Mouse (Mus musculus) lung, postnatal 0 days (tissue): ENCODE results near the gene Psg19. TPM values are rescaled to one million over a fixed set of nuclear protein-coding genes. Genes with fewer than 3 reads are reported as not detected.

ENCODE experiments used
- ATAC-seq: fragments of 200-750 bp; cut with Nextera tagmentation; 2 replicates; pipeline ENCODE4 v1.8.0; 2017; ENCODE audit warnings: moderate library complexity
- DNase-seq: peaks from one replicate; pipeline ENCODE4 v3.0.0-alpha.2; 2016; ENCODE audit warnings: low spot score
- H3K27ac ChIP-seq: fragments of 300-500 bp; sonication (generic); 2 replicates; pipeline ENCODE4 v1.5.1; 2014; ENCODE audit warnings: antibody characterized with exemption, mild to moderate bottlenecking, low read length, mixed read lengths
- H3K27me3 ChIP-seq: fragments of 300-500 bp; sonication (generic); replicated peaks from 2 replicates; pipeline ENCODE4 v1.6.1; 2014; ENCODE audit warnings: low read length, mixed read lengths; ENCODE audit not compliant: insufficient read depth
- H3K36me3 ChIP-seq: fragments of 300-500 bp; sonication (generic); 2 replicates; pipeline ENCODE4 v1.6.1; 2014; ENCODE audit warnings: low read length, mixed read lengths; ENCODE audit not compliant: insufficient read depth
- H3K4me1 ChIP-seq: fragments of 300-500 bp; sonication (generic); 2 replicates; pipeline ENCODE4 v1.6.1; 2014; ENCODE audit warnings: antibody characterized with exemption, low read depth, low read length, mixed read lengths; ENCODE audit not compliant: insufficient read depth
- H3K4me2 ChIP-seq: fragments of 300-500 bp; sonication (generic); replicated peaks from 2 replicates; pipeline ENCODE4 v1.6.1; 2014; ENCODE audit warnings: low read depth, mild to moderate bottlenecking, low read length, moderate library complexity, mixed read lengths
- H3K4me3 ChIP-seq: fragments of 300-500 bp; sonication (generic); 2 replicates; pipeline ENCODE4 v1.5.1; 2014; ENCODE audit warnings: low read depth, low read length
- H3K9ac ChIP-seq: fragments of 300-500 bp; sonication (generic); replicated peaks from 2 replicates; pipeline ENCODE4 v1.6.1; 2014; ENCODE audit warnings: low read depth, mild to moderate bottlenecking
- H3K9me3 ChIP-seq: fragments of 300-500 bp; sonication (generic); 2 replicates; pipeline ENCODE4 v1.6.1; 2016; ENCODE audit warnings: low read length, mixed read lengths
- CTCF ChIP-seq: IDR thresholded peaks from 2 replicates; pipeline ENCODE4 v1.5.1; 2016; ENCODE audit warnings: antibody characterized with exemption, mild to moderate bottlenecking
- EP300 ChIP-seq: IDR thresholded peaks from 2 replicates; pipeline ENCODE4 v1.6.1; 2016; ENCODE audit warnings: antibody characterized with exemption, mild to moderate bottlenecking, control low read depth
- WGBS: fragments of 180-500 bp; shearing (Covaris S2); extraction: QIAGEN DNeasy Blood & Tissue Kit; methylation state at CpG from one replicate; pipeline ENCODE4 v1.1.7; 2014; 5-methylcytosine and 5-hydroxymethylcytosine counted together
- polyA plus RNA-seq: library from polyadenylated mRNA; unstranded; fragments of >200 nt; fragmentation: Nextera tagmentation; extraction: Ambion mirVana; gene quantifications from 2 replicates; pipeline ENCODE4 v1.2.1, GENCODE M21; 2015

The Psg19 gene
- polyA plus RNA-seq, 1 experiment from 2014 or later, result not detected

DNA sequence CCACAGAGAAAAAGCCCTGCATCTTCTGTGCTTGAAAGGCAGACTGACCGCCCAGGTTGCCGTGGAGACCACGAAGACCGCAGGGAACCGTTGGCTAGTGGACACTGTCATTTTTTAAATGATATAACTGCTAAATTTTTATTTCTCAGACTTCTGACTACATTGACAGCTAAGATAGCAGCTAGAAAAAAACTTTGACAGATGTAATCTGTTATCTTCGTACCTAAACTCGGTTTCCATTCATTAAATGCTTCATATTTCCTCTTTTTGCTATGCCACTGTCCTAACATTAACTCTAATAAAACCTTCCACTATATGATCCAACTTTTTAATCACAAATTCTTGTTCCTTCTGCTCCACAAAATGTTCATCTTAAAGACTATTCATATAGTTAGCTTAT lies 31.2 kb upstream of the Psg19 start:
- no peak for TF ChIP-seq EP300
- no peak for TF ChIP-seq CTCF
- no peak overlapping the region for H3K4me3 ChIP-seq
- no peaks in the 10 kb centered on the region for H3K27me3 ChIP-seq
- H3K4me2 ChIP-seq, result no peak overlapping the region
- no peak overlapping the region for H3K9ac ChIP-seq
- DNase-seq, result no peak
- no peaks in the 10 kb centered on the region for H3K4me1 ChIP-seq
- H3K36me3 ChIP-seq, result no peaks in the 10 kb centered on the region
- H3K27ac ChIP-seq, result no peak overlapping the region
- H3K9me3 ChIP-seq, result no peaks in the 10 kb centered on the region
- 83% methylated on average over 7 of the region's 7 CpGs for WGBS
- no peak for ATAC-seq

DNA sequence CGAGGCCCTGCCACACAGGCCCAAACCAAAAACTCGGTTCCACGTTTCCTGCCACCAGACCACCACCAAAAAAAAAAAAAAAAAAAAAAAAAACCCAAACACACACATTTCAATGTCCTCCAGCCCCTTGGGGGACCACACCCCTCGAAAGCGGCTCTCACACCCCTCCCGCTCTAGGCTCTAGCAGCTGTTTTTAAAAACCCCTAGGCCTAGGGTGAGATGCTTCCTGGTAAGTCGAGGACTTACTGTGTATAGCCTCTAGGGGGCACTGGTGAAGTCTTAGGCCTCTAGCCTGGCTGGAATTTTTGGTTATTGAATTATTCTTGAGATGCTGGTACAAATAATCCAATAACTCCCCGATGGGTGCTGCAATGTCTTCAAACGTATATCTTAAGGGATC lies 30.3 kb upstream of the Psg19 start:
- H3K4me2 ChIP-seq, result no peak overlapping the region
- H3K4me3 ChIP-seq, result no peak overlapping the region
- DNase-seq (peak; percentile 60), ATAC-seq (no peak)
- H3K36me3 ChIP-seq, result no peaks in the 10 kb centered on the region
- H3K27ac ChIP-seq, result no peak overlapping the region
- TF ChIP-seq EP300 (no peak), CTCF (peak; percentile 66)
- WGBS, result 57% methylated on average over 9 of the region's 9 CpGs
- no peaks in the 10 kb centered on the region for H3K4me1 ChIP-seq
- H3K9ac ChIP-seq, result no peak overlapping the region
- no peaks in the 10 kb centered on the region for H3K9me3 ChIP-seq
- no peaks in the 10 kb centered on the region for H3K27me3 ChIP-seq

DNA sequence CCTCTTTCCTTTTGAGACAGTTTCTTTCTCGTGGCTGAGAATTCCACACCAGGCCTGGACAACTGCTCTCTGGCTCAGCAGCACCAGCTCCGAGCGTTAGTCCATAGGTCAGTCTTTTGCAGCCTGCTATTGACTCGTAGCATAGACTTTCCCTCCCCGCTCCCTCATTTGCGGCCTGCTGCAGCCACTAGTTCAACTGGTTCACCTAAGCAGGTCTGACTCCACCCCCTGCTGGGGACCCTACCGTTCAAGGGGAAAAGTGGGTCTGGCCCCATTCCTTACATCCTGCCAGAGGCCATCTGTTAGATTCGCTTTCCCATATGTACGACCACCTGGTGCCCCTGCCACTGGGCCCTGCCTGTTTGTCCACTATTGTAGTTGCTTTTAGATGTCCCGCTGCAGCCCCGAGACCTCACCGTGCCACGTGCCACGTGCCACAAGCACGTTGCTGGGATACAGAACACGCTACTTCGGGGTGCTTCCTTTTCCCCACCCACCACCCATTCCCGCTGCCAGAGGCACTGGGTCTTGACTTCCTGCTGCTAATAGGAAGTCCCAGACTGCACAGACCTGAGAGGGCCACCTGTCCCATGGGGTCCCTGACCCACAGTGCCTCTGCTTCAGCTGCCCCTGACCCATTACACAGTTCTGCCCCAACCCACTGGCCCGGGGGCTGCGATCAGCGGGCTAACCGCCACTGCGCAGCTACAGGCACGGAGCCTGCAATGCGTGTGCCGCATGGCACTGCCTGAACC lies 29.6 kb upstream of the Psg19 start:
- Histone ChIP-seq H3K4me1 (no peaks in the 10 kb centered on the region), H3K4me3 (no peak overlapping the region), H3K9ac (no peak overlapping the region), H3K36me3 (no peaks in the 10 kb centered on the region), H3K27me3 (no peaks in the 10 kb centered on the region), H3K27ac (no peak overlapping the region), H3K9me3 (no peaks in the 10 kb centered on the region), H3K4me2 (no peak overlapping the region)
- no peak for TF ChIP-seq EP300
- no peak for TF ChIP-seq CTCF
- 60% methylated on average over 26 of the region's 26 CpGs for WGBS
- DNase-seq (no peak), ATAC-seq (no peak)

DNA sequence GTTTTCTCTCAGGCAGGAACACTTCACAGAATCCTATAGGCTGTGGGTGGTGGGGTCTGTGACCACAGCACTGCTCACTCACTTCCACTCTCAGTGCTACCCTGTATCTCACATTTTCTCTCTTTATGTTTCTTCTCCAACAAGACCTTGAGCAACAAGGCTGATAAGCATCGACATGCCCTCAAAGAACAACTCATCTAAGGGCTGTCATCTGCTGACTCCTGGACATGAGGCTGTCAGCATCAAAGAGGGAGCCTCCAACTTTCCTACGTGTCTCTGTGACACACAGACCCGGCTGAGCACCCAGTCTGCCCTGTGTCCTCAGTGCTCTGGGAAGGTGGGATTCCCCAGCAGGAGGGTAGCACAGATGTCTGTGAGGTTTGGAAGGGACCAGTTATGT lies 23.2 kb upstream of the Psg19 start, which contains the start of gene Psg17:
Gene Psg17 (minus strand): TSS at position 101 of the 400 bp plus-strand sequence.
- no peaks in the 10 kb centered on the region for H3K4me1 ChIP-seq
- H3K4me2 ChIP-seq, result no peak within 1 kb of the TSS
- H3K9ac ChIP-seq, result no peak within 1 kb of the TSS
- TF ChIP-seq EP300, result no peak
- no peak for TF ChIP-seq CTCF
- H3K9me3 ChIP-seq, result no peaks in the 10 kb centered on the region
- DNase-seq (no peak), ATAC-seq (no peak)
- H3K36me3 ChIP-seq, result no peaks in the 10 kb centered on the region
- 59% methylated on average over 3 of the region's 3 CpGs for WGBS
- no peak within 1 kb of the TSS for H3K27ac ChIP-seq
- no peaks in the 10 kb centered on the region for H3K27me3 ChIP-seq
- no peak within 1 kb of the TSS for H3K4me3 ChIP-seq

DNA sequence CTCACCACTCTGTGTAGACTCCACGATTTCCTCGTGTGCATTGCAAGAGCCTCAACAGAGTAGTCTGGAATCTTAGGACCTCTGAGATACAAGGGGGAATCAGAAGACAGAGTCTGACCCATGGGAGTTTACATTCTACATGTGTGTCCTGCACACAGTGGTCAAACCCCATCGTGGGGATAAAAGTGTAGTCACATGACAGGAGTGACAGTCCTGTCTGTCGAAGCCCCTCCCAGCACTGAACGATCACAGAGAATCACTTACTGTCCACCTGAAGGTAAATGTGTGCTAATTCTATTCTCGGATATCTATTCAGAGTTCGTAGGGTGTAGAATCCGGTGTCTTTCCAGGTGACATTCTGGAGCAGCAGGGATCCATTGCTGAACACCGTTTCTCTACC lies 20.0 kb upstream of the Psg19 start:
- no peaks in the 10 kb centered on the region for H3K4me1 ChIP-seq
- no peaks in the 10 kb centered on the region for H3K9me3 ChIP-seq
- no peak overlapping the region for H3K27ac ChIP-seq
- no peak overlapping the region for H3K9ac ChIP-seq
- no peak overlapping the region for H3K4me2 ChIP-seq
- H3K27me3 ChIP-seq, result no peaks in the 10 kb centered on the region
- no peak overlapping the region for H3K4me3 ChIP-seq
- no peak for ATAC-seq
- no peak for TF ChIP-seq CTCF
- no peak for TF ChIP-seq EP300
- H3K36me3 ChIP-seq, result no peaks in the 10 kb centered on the region
- no peak for DNase-seq
- WGBS, result 73% methylated on average over 9 of the region's 9 CpGs

DNA sequence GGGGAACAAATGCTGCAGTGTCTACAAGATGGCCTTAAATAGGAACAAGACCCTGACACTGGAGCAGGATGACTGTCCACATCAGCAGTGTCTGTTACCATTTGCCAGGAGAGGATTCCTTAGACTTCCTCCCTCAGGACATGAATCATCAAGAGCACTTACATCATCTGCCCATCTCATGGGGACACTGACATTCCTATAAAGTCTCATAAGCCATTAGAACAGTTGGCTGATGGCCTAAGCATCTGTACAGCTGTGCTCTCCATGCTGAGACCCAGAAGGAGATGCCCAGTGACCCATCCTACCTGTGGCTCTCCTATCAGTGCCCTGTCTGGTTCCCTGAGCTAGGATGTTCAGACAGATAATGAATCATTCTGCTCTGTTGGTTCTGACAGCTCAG lies 5.2 kb upstream of the Psg19 start:
- no peaks in the 10 kb centered on the region for H3K27me3 ChIP-seq
- H3K4me3 ChIP-seq, result no peak overlapping the region
- H3K36me3 ChIP-seq, result no peaks in the 10 kb centered on the region
- H3K9ac ChIP-seq, result no peak overlapping the region
- H3K9me3 ChIP-seq, result no peaks in the 10 kb centered on the region
- H3K4me2 ChIP-seq, result no peak overlapping the region
- ATAC-seq (no peak), DNase-seq (no peak)
- no peak overlapping the region for H3K27ac ChIP-seq
- TF ChIP-seq CTCF, result no peak
- TF ChIP-seq EP300, result no peak
- no peaks in the 10 kb centered on the region for H3K4me1 ChIP-seq
